Mouse (Mus musculus): Measurements from ENCODE around the gene Cep112. TPM values are rescaled to one million over a fixed set of nuclear protein-coding genes. Genes with fewer than 3 reads are reported as not detected.

Gene Cep112
- polyA plus RNA-seq, 1 experiment from 2014 or later: 1.4 TPM

- H3K4me2 ChIP-seq: no peak overlapping the region
- ATAC-seq (ENCODE audit: low read depth): no peak
- H3K36me3 ChIP-seq: no peaks in the 10 kb centered on the region
- H3K27ac ChIP-seq: no peak overlapping the region
- H3K27me3 ChIP-seq: 0 out of 2 replicates have a peak, but pooled peaks cover 2% of the 10 kb centered on the region
- no peaks in the 10 kb centered on the region for H3K4me1 ChIP-seq (replicated peaks)
- 71% methylated on average over 10 of the region's 10 CpGs for WGBS (ENCODE audit: insufficient replicate concordance)
- H3K4me3 ChIP-seq (replicated peaks): no peak overlapping the region
- H3K9me3 ChIP-seq (replicated peaks): no peaks in the 10 kb centered on the region
- no peak for DNase-seq
- no peak overlapping the region for H3K9ac ChIP-seq
Observed at GRCm38 (mm10) chr11:108900718-108901488, 475.9 kb downstream of the Cep112 start.

GRCm38 (mm10) chr11:108901670-108902069 lies 476.7 kb downstream of the Cep112 start:
- WGBS (ENCODE audit: insufficient replicate concordance): 57% methylated on average over 7 of the region's 7 CpGs
- H3K27me3 ChIP-seq: 0 out of 2 replicates have a peak, but pooled peaks cover 5% of the 10 kb centered on the region
- H3K9ac ChIP-seq: no peak overlapping the region
- no peaks in the 10 kb centered on the region for H3K9me3 ChIP-seq (replicated peaks)
- no peaks in the 10 kb centered on the region for H3K4me1 ChIP-seq (replicated peaks)
- H3K36me3 ChIP-seq: no peaks in the 10 kb centered on the region
- no peak for ATAC-seq (ENCODE audit: low read depth)
- H3K27ac ChIP-seq: no peak overlapping the region
- H3K4me2 ChIP-seq: no peak overlapping the region
- DNase-seq: no peak
- no peak overlapping the region for H3K4me3 ChIP-seq (replicated peaks)

- DNase-seq (no peak), ATAC-seq (ENCODE audit: low read depth) (no peak)
- H3K36me3 ChIP-seq: no peaks in the 10 kb centered on the region
- H3K4me1 ChIP-seq (replicated peaks): no peaks in the 10 kb centered on the region
- H3K9me3 ChIP-seq (replicated peaks): no peaks in the 10 kb centered on the region
- no peak overlapping the region for H3K27ac ChIP-seq
- no peak overlapping the region for H3K4me2 ChIP-seq
- WGBS (ENCODE audit: insufficient replicate concordance): 66% methylated on average over 4 of the region's 4 CpGs
- no peak overlapping the region for H3K4me3 ChIP-seq (replicated peaks)
- 0 out of 2 replicates have a peak, but pooled peaks cover 5% of the 10 kb centered on the region for H3K27me3 ChIP-seq
- H3K9ac ChIP-seq: no peak overlapping the region
Observed at GRCm38 (mm10) chr11:108902303-108902702, 477.3 kb downstream of the Cep112 start.

DNA sequence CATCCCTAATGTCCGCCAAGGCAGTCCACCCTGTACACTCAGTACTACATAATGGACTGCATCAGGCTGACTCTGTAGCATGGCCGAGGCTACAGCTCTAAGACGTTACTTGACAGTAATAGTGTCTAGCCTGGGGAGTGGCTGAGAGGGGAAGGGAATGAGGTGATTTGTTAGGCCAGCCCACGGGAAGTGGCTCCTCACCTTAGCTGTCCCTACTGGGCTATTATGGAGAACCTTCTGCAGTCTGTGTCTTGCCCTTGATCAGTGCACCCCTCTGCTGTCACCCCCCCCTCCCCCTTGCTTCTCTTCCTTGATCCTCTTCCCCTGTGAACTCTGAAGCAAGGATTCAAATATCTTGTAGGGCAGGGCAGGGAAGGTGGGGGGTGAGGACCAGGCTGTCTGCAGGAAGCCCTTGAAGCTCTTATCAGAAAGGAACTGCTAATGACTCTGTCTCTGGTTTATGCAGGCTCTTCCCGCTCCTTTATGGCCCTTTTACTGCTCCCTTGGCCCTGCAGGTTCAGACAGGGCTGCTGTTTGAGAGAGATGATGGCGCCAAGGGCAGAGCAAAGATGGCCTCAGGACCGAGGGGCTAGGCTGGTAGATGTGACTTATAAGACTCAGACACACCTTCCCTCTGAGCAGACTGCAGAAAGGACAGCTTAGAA lies 481.7 kb downstream of the Cep112 start:
- Histone ChIP-seq H3K4me1 (replicated peaks) (peaks cover 16% of the 10 kb centered on the region), H3K4me3 (replicated peaks) (no peak overlapping the region), H3K36me3 (no peaks in the 10 kb centered on the region), H3K4me2 (no peak overlapping the region), H3K27ac (no peak overlapping the region), H3K9ac (no peak overlapping the region), H3K27me3 (peaks cover 30% of the 10 kb centered on the region), H3K9me3 (replicated peaks) (no peaks in the 10 kb centered on the region)
- 31% methylated on average over 7 of the region's 7 CpGs for WGBS (ENCODE audit: insufficient replicate concordance)
- ATAC-seq (ENCODE audit: low read depth): 0 out of 2 replicates have a peak, but pooled peaks have one; percentile 14
- DNase-seq: no peak

DNA sequence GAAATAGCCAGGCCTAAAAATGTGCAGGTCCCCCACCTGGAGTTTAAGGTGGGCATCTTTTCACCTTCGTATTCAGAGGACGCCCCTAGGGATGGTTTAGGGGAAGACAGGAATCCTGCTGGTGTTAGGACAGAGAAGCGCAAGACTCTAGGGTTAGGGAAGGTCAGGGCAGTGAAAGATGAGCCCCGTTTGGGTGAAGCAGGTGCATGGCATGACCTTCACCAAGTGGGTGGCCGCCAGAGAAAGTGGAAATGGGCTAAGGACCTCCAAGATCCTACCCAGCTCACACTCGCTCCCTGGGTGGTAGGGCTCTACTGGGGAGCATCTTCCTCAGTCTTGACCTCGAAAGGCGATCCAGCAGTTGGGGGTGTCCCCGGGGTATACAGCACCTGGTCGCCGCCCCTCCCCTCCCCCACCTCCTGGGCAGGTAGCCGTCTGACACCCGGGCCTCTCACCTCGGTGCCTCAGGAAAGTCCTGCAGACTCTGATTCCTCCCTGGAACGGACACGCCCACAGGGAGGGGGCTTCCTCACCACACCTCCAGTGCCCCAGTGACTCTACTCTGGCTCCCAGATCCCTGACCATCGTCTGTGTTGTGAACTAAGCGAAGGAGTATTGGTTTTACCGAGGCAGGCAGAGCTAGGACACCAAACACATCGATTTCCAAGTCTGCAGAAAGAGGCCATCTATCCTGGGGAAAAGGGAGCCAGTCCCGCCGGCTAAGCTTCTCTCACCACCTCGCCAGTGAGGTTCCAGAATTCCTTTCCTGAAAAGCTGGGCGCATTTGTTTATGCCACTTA lies 484.6 kb downstream of the Cep112 start:
- no peak overlapping the region for H3K27ac ChIP-seq
- peaks cover 16% of the 10 kb centered on the region for H3K4me1 ChIP-seq (replicated peaks)
- H3K4me2 ChIP-seq: peak overlapping the region; percentile 44
- no peaks in the 10 kb centered on the region for H3K36me3 ChIP-seq
- WGBS (ENCODE audit: insufficient replicate concordance): 7% methylated on average over 24 of the region's 24 CpGs
- DNase-seq (no peak), ATAC-seq (ENCODE audit: low read depth) (no peak)
- H3K27me3 ChIP-seq: peaks cover 30% of the 10 kb centered on the region
- no peak overlapping the region for H3K9ac ChIP-seq
- no peaks in the 10 kb centered on the region for H3K9me3 ChIP-seq (replicated peaks)
- H3K4me3 ChIP-seq (replicated peaks): peak overlapping the region; percentile 10; the same call in 1 of the 2 replicates

Other genes with a start within 250 kb of the Cep112 start
- gene Apoh, start 81.8 kb upstream of the Cep112 start, polyA plus RNA-seq (2015; fragmentation: Nextera tagmentation; extraction: Ambion mirVana): 128 and 148 TPM in 2 replicates
- 1.9 and 4.6 TPM in 2 replicates for gene Prkca, start 81.3 kb upstream of the Cep112 start, polyA plus RNA-seq (2015; fragmentation: Nextera tagmentation; extraction: Ambion mirVana)